Mouse (Mus musculus) c-Kit-positive CD71-positive TER-119-negative erythroid progenitor cells, embryonic 14.5 days (primary cell): ENCODE results near the gene Mvp.

ENCODE experiments used
- DNase-seq: peaks from one replicate; pipeline ENCODE4 v3.0.0-alpha.2; 2013; ENCODE audit warnings: low read depth

Gene Mvp

GRCm38 (mm10) chr7:127019306-127019960, 5.0 kb upstream of the Mvp start:
- DNase-seq = no peak

DNA sequence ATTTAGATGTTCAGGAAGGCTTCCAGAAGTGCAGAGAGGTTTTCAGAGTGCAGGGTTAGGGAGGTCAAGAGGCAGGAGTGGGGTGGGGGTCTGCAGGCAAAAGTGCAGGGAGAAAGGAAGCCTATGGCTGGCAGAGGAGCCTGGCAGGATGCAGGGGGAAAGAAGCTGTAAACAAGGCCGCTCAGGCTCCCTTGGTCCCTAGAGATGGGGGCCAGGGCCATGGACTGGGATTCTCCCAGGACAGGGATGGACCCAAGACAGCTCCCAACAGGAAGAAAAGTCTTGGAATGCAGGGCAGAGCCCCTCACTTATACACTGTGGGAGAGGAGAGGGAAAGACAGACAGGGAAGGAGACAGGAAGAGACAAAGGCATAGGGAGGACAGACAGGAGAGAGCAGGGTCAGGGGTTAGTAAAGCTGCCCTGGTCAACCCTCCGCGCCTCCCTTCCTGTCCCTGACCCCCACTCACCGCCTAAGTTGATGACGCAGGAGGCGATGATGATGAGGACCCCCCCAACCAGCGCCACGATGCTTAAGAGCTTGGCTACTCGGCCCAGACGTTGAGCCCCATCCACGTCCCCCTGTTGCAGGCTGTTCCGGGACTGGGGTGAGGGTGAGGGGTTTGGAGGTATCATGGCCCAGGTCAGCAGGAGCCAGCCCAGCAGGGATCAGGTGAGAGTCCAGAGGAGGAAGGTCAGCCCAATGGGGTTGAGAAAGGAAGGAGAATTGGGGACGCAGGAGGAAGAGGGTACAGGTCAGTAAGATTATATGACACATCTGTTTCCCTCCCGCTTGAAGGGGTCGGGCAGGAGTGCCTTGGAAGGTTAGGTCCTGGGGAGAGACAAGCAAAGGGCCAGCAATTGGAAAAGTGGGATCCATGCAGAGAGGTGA, 4.2 kb upstream of the Mvp start:
- no peak for DNase-seq

- DNase-seq = no peak
Measured at GRCm38 (mm10) chr7:127017950-127018345, 3.5 kb upstream of the Mvp start.

DNA sequence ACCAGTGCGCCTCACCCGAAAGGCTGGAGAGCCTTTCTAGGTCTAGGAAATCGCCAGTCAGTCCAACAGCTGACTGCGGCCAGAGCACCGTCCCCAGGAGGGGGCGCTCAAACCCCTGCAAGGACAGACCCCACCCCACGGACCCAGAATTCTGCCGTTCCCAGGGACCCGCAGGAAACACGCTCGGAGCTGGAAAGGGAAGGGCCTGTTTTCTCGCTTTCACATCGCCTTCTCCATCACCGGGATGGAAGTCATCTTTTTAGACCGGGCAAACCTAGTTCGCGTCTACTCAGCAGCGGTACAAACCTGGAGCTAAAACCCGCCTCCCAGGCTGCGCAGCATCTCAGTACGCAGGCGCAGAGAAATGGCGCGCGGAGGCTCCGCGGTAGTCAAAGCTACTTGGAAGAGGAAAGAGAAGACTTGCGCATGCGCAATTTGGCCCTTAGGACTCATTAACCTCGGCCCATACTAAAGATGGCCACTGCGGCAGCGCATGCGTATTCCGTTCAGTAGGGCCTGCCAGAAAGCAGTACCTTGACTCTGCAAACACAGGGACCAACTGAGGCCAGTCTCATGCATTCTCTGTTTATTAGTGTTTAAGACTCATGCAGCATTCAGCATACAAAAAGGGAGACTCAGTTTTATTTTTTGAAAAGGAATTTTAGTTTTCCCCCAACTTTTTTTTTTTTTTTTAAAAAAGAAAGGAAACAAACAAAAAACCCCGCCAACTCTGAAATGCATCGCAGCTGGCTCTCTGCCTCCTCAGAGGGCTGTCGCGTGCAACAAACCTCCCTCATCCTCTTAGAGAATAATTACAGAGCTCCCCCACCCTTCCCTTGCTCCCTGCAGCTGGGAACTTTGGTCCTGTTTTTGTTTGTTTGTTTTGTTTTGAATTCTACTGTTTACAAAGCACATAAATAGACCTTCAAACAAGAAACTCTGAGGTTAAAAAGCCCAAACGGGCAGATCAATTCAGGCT, 2.8 kb upstream of the Mvp start, which contains the start of gene Pagr1a:
Gene Pagr1a, minus strand, starts transcription at position 382 of the 979 bp plus-strand sequence.
- peak; percentile 100 for DNase-seq

- no peak for DNase-seq
Measured at GRCm38 (mm10) chr7:127016486-127016938, 2.1 kb upstream of the Mvp start.

DNA sequence TGATC, 1.9 kb upstream of the Mvp start, which contains the start of gene Pagr1b:
Gene Pagr1b, minus strand, starts transcription at position 4 of the 5 bp plus-strand sequence.
- no peak for DNase-seq

- no peak for DNase-seq
Measured at GRCm38 (mm10) chr7:127016081-127016480, 1.7 kb upstream of the Mvp start.

DNA sequence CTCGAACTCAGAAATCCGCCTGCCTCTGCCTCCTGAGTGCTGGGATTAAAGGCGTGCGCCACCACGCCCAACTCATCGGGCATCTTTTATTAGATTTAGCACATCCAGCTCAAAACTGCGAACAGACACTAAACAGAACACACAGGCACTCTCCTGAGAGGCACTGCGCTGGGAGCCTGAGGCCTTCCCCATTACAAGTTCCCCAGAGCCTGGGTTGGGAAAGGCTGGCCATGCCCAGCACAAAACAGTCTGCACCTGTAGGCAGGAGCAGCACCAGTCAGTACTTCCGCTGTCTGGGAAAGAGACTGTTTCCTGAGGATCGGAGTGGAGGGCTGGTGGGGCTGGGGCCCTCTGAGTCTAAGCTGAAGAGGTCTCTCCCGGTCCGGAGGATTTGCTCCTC, 572 bp upstream of the Mvp start:
- no peak for DNase-seq

GRCm38 (mm10) chr7:127013385-127013784, 1.0 kb downstream of the Mvp start:
- DNase-seq = no peak

GRCm38 (mm10) chr7:127012845-127013244, 1.6 kb downstream of the Mvp start:
- DNase-seq = no peak

DNA sequence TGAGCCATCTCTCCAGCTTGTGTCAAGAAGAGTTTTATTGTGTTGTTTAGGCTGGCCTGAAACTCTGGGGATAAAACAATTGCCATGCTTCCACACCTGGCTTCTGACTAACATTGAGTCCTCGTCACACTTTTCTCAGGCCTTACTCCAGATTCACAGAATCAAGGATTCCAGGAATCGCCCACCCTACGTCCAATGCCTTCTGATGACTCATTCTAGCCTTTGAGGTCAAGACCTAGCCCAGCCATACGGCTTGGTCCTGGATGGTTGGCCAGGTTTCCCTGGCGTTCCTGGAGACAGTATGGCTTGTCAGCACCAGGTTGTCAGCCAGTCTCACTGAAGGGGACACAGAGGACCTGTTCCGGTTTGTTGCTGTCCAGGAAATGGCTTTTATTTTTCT, 2.0 kb downstream of the Mvp start:
- DNase-seq = no peak

DNA sequence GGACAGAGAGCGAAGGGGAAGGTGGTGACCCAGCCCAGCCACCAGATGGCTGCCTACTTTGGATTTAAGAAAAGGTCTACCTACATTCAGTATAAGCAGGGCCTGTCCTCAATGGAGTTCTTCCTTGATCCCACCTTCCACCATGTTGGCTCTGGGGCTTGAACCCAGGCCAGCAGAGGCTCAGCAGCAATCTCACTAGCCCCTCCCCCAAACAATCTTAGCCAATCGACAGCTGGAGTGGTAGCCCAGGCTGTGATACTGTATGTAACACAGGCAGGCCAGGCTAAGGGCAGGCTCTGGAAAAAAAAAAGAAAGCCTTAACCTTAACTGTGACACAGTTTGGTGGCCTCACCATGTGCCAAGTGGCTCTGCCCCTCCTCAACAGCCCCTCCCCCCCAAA, 2.7 kb downstream of the Mvp start:
- no peak for DNase-seq

DNA sequence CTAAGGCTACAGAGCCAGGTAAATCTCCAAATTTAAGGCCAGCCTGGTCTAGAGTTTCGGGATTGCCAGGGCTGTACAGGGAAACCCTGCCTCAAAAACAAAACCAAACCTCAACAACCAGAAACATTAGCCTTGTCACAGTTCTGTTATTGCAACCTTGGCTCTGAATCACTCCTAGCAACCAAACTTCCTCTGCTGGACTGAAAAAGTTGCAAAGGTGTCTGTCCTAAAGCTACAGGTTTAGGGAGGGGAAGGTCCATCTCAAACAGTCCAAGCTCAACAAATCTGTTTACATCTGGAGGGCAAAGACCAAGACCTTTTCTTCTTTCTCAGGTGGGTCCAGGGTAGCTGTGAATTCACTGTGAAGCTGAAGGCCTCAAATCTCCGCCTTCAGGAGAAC, 3.4 kb downstream of the Mvp start:
- no peak for DNase-seq

- no peak for DNase-seq
Measured at GRCm38 (mm10) chr7:127009307-127010085, 4.9 kb downstream of the Mvp start.

DNA sequence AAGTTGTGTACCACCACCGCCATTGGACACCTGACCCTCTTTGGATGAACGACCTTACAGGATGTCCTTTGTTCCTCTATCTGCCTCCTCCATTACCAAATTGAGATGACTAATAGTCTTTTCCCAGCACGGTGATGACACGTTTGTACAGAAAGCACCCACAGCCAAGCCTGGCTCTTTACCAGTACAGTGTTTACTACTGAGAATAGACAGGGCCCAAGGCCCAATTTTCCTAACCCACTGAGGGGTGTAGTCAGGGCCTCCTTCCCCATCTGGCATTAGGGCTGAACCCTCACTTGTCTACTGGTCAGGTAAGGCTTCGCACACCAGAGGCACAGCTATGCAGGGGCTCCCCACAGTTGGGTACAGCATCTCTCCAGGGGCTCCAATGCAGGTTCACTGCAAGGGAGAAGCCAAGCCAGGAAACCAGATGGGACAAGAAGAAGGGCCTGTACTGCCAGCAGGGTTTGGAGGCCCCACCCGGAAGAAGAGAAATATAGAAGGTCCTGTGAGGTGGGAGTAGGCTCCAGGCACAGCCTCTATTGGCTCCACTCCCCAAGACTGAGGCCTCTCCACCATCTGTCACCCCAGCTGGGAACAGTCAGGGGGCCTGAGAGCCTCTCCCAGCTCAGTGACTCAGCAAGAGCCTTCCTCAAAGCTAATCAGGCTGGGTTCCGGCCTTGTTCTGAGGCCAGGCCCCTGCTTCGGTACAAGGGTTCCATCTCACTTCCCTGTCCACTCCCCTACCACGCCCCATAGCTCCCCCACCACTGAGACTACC, 6.0 kb downstream of the Mvp start:
- peak; percentile 63 for DNase-seq

DNA sequence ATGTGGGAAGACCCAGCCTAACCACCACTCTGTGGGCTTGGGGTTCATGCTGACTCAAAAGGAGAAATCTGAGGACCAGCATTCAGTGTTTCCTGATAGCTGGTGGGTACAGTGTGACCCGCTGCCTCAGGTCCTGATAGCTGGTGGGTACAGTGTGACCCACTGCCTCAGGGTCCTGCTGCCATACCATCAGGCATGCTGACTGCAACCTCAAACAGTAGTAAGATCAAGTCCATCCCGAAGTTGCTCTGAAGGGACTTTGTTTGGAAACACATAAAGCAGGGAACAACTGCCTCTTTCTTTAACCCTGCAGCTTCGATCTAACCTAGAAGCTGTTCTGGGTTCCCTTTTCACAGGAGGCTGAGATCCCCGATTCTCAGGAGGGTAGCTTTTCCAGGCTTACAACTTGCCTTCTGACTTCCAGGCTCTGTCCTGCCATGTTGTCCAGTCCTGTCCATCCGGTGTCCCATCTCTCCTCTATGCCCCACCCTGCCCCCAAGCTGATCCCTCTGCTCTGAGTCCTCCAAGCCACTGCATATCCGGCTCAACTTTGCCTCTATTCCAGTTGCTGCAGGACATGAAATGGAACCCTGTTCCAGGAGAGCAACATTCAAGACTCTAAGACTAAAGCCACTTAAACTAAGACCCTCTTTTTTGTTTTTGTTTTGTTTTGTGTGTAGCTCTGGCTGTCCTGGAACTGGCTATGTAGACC, 7.0 kb downstream of the Mvp start:
- DNase-seq = no peak

DNA sequence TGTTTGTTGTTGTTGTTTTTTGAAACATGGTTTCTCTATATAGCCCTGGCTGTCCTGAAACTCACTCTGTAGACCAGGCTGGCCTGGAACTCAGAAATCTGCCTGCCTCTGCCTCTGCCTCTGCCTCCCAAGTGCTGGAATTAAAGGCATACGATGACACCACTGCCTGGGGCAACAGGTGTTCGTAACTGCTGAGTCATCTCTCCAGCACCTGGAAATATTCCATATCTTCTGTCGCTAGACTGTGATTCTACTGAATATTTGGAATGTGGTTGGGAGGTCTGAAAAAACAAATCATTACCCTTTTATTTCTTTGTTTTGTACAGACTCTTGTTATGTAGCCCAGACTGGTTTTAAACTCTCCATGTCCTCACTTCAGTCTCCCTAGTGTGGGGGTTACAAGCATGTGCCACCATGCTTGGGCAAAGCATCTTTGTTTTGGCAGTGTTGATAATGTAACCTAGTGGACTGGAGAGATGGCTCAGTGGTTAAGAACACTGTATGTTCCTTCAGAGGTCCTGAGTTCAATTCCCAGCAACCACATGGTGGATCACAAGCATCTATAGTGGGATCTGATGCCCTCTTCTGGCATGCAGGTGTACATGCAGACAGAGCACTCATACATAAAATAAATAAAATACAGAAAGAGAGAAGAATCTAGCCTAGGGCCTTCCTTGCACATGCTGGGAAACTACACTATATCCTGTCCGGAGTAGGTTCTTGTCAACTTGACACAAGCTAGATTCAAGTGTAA, 10.1 kb downstream of the Mvp start:
- no peak for DNase-seq

GRCm38 (mm10) chr7:127003620-127004019, 10.8 kb downstream of the Mvp start:
- DNase-seq = no peak

- DNase-seq = no peak
Measured at GRCm38 (mm10) chr7:126999568-126999967, 14.9 kb downstream of the Mvp start.

DNA sequence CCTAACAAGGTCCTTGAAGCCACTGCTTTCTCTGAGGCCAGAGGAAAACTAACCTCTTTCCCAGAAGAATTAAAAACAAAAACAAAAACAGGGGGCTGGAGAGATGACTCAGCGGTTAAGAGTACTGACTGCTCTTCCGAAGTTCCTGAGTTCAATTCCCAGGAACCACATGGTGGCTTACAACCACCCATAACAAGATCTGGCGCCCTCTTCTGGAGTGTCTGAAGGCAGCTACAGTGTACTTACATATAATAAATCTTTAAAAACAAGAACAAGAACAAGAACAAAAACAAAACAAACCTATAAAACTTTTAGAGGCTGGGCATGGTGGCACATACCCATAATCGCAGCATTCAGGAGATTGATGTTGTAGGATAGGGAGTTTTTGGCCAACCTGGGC, 18.0 kb downstream of the Mvp start:
- DNase-seq = no peak
